Mouse (Mus musculus): ENCODE data around the gene Gm21970.

Gm21970 gene

DNA sequence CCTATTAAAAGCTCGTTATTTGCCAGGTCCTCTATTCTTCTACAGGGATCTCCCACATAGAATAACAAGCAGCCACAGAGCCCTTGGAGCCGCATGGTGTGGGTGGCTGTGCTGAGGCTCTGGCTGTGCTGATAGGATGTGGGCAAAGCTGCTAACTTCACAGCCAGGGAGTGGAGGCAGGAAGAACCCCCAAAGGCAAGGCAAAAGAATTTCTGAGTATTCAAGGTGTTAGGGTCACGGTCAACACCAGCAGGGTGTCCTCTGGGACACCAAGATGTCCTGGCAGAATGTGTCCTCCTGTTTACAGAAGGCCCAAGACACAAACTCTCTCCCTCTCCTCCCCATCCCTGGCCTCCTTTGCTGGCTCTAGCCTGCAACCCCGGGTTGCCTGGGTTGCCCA, 50.9 kb downstream of the Gm21970 start:
- WGBS, result 46% methylated on average over 4 of the region's 4 CpGs

DNA sequence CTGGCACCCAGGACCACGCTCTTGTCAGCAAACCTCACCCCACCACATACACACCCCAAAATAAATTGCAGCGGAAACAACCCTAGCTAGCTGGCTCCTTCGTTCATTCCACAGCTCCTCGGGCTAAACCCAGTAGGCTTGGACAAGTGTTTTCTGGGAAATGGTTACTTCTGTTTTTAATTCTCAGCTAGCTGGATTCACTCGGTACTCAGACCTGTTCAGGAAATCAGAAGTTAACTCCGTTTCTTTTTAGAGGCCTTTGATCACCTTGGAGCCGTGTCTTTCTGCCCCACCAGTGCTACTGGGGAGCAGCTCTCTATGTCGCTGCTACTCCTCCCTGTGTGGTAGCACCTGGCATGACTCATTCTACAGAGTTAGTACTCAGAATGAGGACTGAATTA, 51.7 kb downstream of the Gm21970 start:
- 43% methylated on average over 8 of the region's 8 CpGs for WGBS

DNA sequence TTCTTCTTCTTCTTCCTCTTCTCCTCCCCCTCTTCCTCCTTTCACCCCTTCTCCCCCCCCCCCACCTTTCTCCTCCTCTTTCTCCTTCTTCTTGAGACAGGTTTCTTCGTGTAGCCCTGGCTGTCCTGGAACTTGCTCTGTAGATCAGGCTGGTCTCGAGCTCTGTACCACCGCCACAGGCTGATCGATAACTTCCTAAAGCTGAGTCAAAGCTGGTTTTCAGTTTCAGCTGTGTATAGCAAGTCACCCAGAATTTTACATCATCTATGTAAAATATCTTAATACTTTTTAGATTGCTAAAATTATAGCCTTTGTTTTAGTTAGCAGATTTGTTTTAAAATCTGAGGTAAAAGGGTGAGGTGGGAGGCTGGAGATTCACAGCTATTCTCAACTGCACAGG, 53.3 kb downstream of the Gm21970 start:
- WGBS, result 92% methylated on average over 4 of the region's 4 CpGs

DNA sequence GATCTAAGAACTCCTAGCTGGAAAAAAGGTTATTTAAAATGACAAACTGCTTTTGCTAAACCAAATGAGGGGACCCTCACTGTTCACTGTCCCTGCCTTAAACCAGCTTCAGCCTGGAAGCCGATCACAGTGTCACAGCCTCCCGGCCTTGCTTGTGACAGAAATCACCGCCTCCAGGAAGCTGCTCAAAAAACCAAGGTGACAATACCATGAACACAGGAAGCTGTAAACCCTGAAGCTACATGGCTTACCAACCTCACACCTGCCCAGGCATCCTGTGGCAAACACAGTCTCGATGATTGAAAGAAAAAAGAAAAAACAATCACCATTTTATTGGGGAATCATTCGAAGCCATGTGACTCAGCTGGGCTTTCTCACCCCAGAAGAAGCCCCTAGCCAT, 54.0 kb downstream of the Gm21970 start:
- WGBS, result 86% methylated on average over 5 of the region's 5 CpGs

DNA sequence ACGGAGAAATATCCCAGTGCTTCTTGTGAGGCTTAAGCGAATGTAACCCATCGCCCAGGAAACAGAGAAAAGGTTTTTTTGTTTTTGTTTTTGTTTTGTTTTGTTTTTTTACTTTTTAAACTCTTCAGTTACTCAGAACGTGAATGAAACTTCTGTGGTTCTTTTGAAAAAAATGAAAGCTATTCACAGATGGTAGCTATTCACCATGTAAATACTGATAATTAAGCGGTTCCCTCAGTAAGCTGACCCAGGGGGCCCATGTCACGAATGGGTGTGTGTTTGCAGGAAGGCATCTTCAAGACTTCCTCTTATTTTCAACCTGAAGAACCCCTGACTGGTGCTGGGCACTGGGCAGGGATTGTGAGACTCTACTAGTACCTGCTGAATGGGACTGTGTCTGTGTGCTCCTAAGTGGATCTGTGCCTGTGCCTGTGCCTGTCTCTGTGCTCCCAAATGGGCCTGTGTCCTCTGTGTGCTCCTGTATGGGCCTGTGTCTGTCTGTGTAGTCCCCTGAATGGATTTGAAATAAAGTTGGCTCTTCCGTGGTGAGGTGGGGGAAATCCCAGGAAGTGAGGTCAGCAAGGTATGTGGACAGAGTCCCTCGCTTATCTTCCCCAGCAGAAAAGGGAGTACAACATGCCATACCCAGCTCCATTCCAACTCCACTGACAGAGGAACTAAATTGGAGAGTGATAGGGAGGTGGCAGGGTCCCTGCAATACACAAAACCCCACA, 55.4 kb downstream of the Gm21970 start:
- WGBS, result 78% methylated on average over 8 of the region's 8 CpGs

DNA sequence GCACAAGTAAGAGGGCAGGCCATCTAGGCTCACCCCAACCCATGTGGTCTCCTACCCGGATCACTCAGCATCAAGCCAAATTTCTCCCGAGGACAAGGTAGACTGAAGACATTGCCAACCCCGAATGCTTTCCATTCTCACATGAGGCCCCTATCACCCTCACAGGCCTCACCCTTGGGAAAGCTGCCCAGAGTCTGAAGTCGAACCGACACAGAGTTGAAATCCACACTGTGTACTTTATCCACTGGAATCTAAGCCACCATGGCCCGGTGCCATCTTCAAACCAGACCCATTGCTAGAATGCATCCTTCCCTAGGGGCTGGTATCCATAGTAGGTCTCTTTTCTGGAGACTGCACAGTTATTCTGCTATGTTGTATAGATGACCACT, 56.0 kb downstream of the Gm21970 start:
- 72% methylated on average over 6 of the region's 6 CpGs for WGBS

DNA sequence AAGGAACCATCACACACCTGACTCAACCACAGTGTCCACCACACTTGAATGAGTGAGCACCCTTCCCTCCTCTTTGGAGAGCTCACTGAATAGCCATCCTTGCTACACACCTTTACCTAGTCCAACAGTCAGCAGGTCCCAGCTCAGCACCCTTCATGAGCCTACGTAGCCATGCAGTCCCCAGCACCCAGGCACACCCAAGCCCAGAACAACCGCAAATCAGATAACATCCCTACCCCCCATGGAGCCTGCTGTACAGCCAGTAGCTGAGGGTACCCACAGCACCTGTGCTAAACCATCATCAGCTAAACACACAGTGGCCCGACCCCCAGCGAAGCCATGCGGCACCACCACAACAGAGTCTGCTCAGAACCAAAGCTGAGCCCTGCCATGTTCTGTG, 56.6 kb downstream of the Gm21970 start:
- WGBS, result 98% methylated on average over 5 of the region's 5 CpGs

DNA sequence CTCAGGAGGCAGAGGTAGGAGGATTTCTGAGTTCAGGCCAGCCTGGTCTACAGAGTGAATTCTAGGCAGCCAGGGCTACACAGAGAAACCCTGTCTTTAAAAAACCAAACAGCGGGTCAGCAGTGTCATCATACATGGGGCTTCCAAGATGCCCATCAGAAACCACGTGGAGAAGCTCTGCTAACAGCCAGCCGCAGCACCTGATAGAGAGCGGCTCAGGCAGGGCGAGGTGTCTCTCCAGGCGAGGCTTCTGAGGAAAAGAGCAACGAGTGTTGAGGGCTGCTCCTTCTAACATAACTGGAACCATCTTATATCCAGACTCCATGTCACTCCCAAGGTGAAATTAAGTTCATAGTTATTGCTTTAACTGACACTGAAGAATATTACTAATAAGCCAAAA, 57.4 kb downstream of the Gm21970 start:
- 92% methylated on average over 7 of the region's 7 CpGs for WGBS

DNA sequence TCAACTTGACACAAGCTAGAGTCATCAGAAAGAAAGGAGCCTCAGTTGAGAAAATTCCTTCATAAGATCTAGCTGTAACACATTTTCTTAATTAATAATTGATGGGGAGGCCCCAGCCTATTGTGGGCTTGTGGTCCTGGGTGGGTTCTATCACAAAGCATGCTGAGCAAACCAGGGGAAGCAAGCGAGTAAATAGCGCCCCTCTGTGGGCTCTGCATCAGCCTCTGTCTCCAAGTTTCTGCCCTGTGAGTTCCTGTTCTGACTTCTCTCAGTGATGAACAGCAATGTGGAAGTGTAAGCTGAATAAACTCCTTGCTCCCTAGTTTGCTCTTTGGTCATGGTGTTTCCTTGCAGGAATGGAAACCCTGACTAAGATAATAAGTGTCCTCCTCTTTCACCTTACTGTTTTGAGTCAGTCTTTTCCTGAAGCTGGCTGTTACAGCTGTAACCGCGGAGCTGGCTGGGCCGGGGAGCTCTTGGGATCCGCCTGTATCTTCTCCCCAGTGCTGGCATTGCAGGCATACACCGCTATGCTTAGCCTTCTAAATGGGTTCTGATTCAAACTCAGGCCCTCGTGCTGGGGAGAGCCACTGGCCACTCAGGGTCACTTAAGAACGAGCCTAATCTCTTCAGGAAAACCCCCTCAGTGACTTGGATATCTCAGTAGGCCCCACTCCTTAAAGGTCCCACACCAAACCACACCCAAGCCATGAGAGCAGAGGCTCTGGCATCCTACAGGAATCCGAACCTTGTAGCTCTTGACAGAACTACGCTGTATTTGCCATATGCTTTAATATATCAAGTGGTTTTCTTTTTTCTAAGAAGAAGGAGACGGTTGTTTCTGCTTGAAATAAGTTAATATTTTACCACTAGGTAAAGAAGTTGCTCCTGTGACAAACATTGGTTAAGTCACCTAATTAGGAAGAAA, 58.9 kb downstream of the Gm21970 start:
- 92% methylated on average over 12 of the region's 12 CpGs for WGBS

DNA sequence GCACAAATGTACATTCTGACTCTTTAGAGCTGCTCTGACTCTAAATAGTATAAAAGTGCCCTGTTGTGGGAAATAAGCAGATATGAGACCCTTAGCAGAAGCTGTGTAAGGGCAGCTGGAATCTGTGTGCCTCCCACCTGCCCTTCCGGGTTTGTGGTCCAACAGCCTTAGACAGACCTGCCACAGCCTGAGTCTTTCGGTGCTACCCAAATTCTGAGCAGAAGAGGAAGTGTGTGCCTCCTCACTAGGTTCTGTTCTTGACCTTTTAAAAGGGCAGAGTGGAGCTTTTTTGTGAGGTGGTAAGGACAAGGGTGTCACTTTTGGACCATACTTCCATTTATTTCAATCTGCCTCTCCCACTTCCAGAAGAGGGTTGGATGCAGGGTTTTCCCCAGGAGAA, 60.4 kb downstream of the Gm21970 start:
- 84% methylated on average over 2 of the region's 2 CpGs for WGBS

DNA sequence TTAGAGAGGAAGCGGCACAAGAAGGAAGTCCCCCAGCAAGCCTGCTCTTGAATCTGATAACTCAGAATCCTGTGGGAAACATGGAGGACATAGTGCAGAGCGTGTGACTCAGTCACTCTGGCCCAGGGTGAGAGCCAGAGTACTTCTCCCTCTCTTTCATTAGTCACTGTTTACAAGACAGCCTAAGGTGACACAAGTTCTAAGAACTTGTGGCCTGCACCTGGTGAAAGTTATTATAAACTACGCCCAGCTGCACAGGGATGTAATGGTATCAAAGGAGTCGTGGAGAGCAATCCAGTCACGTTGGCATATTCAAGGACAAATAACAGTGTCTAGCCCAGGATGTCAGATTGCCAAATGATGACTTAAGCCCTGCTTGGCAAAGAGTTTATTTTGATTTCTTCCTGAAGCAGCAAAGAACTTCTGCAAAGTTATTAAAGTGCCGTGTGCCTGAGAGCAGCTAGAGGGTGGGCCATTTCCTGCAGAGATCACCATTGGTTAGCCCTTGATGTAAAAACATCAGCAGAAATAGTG, 60.9 kb downstream of the Gm21970 start:
- WGBS, result 62% methylated on average over 6 of the region's 6 CpGs

DNA sequence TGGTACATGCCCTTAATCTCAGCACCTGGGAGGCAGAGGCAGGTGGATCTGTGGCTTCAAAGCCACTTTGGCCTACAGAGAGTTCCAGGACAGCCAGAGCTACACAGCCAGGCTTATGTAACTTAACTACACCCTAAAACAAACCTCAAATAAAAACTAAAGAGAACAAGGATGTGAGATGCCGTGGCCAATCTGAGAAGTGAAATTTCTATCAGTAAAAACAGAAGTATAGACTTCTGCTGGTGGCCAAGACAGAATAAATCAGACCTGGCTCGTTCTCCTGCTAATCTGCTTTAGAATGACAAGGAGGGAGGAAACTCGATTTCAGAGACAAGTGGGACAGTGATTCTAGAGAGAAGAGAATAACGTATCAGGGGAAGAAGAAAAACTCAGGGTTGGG, 64.3 kb downstream of the Gm21970 start:
- WGBS, result 69% methylated on average over 4 of the region's 4 CpGs

DNA sequence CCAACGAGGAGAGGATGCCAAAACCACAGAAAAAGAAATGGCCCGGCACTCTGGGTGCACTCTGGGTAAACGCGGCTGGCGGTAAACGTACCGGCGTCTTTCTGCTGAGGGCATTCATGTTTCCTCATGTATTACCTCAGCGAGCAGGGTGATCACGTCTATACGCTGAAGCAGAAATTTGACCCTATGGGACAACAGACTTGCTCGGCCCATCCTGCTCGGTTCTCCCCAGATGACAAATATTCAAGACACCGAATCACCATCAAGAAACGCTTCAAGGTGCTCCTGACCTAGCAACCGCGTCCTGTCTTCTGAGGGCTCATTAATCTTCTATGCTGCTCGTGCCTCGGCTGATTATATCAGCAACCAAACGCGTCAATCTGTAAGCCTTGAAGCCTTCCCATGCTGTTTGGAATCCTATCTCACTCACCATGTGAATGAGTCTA, 66.8 kb downstream of the Gm21970 start:
- WGBS, result 71% methylated on average over 21 of the region's 21 CpGs

DNA sequence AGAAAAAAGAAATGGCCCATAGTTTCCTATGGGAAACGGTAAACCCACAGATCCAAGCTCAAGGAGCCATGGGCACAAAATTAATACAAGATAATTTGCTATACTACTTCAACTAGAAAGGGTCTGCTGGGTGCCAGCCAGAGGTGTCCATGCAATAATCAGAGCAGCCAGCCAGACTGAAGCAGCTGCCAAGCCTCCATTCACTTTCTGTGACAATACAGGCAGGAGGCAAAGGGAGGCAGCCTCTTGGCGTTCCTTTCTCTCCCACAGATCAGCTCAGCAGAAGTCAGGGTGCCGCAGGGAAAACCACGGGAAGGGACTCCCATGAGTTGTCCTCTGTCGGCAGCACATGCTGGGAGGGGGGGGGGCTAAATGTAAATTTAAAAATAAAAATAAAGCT, 67.5 kb downstream of the Gm21970 start:
- WGBS, result 29% methylated on average over 5 of the region's 5 CpGs

DNA sequence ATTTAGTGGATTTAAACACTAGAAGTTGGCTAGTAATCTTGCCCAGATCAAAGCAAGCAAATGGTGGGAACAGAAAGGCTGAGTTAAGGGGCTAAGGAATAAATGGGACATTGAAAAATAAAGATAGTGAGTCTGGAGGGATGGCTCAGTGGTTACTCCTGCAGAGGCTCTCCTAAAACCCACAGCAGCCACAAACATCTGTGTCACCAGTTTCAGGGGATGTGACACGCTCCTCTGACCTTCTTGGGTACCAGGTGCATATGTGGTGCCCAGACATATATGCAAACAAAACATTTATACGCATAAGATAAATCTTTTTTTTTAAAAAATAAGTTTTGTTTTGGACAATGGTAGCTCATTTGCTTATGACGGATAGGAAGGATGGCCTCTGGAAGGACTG, 67.9 kb downstream of the Gm21970 start:
- 88% methylated on average over 3 of the region's 3 CpGs for WGBS

DNA sequence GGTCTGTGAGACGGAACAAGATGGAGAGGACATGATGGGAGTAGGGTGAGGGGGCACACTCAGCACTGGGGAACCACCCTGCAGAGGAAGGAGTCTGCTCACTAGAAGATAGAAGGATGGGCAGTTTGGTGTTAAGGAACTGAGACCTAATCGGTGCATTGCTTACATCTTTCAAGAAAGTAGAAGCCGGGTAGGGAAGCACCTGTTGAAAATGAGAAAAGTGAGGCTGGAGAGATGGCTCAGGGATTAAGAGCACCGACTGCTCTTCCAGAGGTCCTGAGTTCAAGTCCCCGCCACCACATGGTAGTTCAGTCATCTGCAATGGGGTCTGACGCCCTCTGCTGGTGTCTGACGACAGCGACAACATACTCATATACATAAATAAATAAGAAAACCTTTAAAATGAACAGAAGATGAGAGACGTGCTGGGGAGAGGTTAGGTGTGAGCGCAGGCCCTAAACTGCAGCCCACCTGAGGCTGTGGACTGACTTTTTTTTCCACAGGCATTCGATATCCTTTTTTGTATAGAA, 68.4 kb downstream of the Gm21970 start:
- WGBS, result 78% methylated on average over 11 of the region's 11 CpGs

DNA sequence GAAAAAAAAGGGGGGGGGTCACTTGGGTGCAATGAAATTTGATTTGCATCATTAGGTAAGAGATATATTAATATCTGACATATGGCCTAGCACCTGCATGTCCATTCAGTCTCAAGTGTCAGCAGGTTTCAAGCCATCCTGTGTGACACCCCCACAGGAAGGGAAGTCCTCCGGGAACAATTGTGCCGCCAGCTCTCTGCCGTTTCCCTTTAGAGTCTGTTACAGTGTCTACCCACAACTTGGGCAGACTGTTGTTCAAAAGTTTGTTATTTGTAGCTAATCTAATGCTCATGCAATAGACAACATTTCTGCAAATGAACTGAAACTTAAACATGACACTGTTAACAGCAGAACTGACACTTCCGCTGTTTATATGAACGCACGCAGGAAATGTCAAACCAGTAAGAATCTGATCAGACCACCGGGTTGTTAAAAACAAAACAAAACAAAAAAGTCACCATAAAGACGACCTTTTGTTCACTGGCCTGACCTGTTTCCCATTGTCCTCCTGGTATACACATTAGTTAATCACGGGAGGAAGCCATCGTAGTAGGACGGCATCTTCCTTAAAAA, 69.6 kb downstream of the Gm21970 start:
- WGBS, result 68% methylated on average over 11 of the region's 11 CpGs

DNA sequence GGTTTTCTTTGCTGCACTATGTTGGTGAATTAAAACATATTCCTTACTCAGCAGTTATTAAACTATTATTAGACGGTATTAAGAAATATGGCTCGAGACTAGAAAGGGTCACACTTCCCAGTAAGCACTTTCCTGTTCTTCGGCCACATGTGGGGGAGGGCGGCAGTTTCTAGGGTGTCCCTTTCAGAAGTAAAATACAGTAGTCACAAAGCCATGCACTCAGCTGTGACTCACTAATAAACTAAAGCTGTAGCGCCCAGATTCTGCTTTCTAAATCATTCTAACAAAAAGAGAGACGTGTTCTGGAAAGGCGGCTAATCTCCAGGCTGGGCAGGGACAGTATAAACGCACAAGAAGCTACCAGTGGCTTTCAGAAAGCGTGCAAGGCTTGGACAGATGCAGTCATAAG, 70.3 kb downstream of the Gm21970 start:
- WGBS, result 59% methylated on average over 9 of the region's 9 CpGs

DNA sequence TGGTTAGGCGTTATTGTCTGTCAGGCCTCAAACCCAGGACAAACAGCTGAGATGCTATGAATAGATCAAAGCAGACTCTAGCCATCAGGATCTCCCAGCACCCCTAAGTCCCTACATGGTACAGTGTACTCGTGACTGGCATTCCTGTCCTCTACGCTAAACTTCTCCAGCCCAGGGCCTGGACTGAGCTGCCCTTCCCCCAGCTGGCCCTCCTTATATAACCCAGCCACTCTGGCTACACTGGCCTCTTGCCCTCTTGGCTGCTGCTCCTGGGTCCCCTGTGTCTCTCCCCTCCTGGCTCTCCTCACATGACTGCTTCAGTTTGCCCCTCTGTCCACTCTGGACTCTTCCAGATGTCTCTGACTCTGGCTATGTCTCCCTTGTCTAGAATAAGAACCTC, 71.1 kb downstream of the Gm21970 start:
- WGBS, result 70% methylated on average over 3 of the region's 3 CpGs

DNA sequence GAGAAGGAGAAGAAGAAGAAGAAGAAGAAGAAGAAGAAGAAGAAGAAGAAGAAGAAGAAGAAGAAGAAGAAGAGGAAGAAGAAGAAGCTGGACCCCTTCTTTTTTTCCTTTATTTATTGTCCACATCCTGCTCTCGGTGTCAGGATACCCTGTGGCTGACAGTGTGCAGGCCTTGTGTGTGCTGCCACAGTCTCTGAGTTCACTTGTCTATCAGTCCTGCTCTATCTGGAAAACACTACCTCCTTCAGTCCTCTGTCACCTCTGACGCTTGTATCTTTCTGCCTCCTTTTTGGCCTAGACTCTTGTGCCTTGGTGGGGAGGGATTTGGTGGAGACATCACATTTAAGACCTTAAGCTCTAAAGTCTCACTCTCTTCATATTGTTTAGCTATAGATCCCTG, 71.9 kb downstream of the Gm21970 start:
- WGBS, result 90% methylated on average over 2 of the region's 2 CpGs

DNA sequence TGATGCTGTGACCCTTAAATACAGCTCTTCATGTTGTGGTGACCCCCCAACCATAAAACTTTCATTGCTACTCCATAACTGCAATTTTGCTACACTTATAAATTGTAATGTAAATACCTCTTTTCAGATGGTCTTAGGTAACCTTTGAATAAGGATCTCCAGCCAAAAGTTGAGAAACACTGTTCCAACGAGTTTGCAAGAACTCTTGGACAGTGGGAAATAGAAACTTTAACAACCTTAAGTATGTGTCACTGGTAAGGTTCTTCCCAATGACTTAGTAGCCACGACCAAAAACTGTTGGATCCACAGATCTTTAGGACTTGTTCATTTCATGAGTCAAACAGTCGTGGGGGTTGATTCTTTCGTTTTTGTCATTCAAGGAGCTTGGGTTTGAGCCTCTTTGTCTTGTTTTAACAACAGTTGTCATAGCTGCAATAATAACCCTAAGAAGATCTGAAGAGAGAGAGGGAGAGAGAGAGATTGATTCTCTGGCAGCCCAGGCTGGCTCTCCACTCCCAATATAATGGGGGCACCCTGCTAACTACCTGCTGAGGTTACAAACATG, 72.4 kb downstream of the Gm21970 start:
- WGBS, result 80% methylated on average over 4 of the region's 4 CpGs

Measured in cerebral cortex, adult 2 months (tissue).